Mouse (Mus musculus): Measurements from ENCODE around the gene Pax8.

Gene Pax8

GRCm38 (mm10) chr2:24460112-24460807 lies 15.1 kb downstream of the Pax8 start:
- peak; percentile 79 for DNase-seq

- no peak for DNase-seq
Measured at GRCm38 (mm10) chr2:24456841-24457240, 18.6 kb downstream of the Pax8 start.

GRCm38 (mm10) chr2:24455057-24455855 lies 20.1 kb downstream of the Pax8 start:
- DNase-seq: peak; percentile 87

GRCm38 (mm10) chr2:24454429-24455011 lies 20.9 kb downstream of the Pax8 start:
- no peak for DNase-seq

- DNase-seq: peak; percentile 90
Measured at GRCm38 (mm10) chr2:24453206-24453605, 22.2 kb downstream of the Pax8 start.

GRCm38 (mm10) chr2:24449111-24449510 lies 26.3 kb downstream of the Pax8 start:
- no peak for DNase-seq

- DNase-seq: peak; percentile 80
Measured at GRCm38 (mm10) chr2:24443256-24443790, 32.1 kb downstream of the Pax8 start.

- DNase-seq: no peak
Measured at GRCm38 (mm10) chr2:24442303-24442925, 33.0 kb downstream of the Pax8 start.

- DNase-seq: no peak
Measured at GRCm38 (mm10) chr2:24441899-24442298, 33.5 kb downstream of the Pax8 start.

- no peak for DNase-seq
Measured at GRCm38 (mm10) chr2:24440056-24440455, 35.3 kb downstream of the Pax8 start.

- DNase-seq: no peak
Measured at GRCm38 (mm10) chr2:24435699-24436098, 39.7 kb downstream of the Pax8 start.

GRCm38 (mm10) chr2:24434670-24435069 lies 40.7 kb downstream of the Pax8 start:
- no peak for DNase-seq

GRCm38 (mm10) chr2:24429806-24430205 lies 45.6 kb downstream of the Pax8 start:
- no peak for DNase-seq

- DNase-seq: peak; percentile 59
Measured at GRCm38 (mm10) chr2:24427866-24428675, 47.3 kb downstream of the Pax8 start.

- no peak for DNase-seq
Measured at GRCm38 (mm10) chr2:24425630-24426029, 49.8 kb downstream of the Pax8 start.

GRCm38 (mm10) chr2:24422815-24423214 lies 52.6 kb downstream of the Pax8 start:
- DNase-seq: no peak

- DNase-seq: peak; percentile 94
Measured at GRCm38 (mm10) chr2:24421211-24421863, 54.1 kb downstream of the Pax8 start.

- no peak for DNase-seq
Measured at GRCm38 (mm10) chr2:24417564-24417963, 57.8 kb downstream of the Pax8 start.

GRCm38 (mm10) chr2:24417106-24417505 lies 58.3 kb downstream of the Pax8 start:
- DNase-seq: no peak

GRCm38 (mm10) chr2:24416668-24417067 lies 58.7 kb downstream of the Pax8 start:
- DNase-seq: peak; percentile 58

- DNase-seq: no peak
Measured at GRCm38 (mm10) chr2:24413677-24414076, 61.7 kb downstream of the Pax8 start.

GRCm38 (mm10) chr2:24413172-24413571 lies 62.2 kb downstream of the Pax8 start:
- DNase-seq: no peak

Data from kidney, adult 9 months (tissue).